Mouse (Mus musculus): ENCODE data around the gene F3.
"Not testable (repeated sequence)": the region's sequence is repeated elsewhere in the genome, so short reads cannot be mapped to it uniquely, and the experiment has no call there.

Gene F3

GRCm38 (mm10) chr3:121739489-121740213, 16.3 kb downstream of the F3 start:
- no peak for DNase-seq

- DNase-seq = not testable (repeated sequence)
Measured at GRCm38 (mm10) chr3:121741186-121741848, 18.0 kb downstream of the F3 start.

- DNase-seq = not testable (repeated sequence)
Measured at GRCm38 (mm10) chr3:121754319-121755090, 31.2 kb downstream of the F3 start.

GRCm38 (mm10) chr3:121755152-121755551, 31.8 kb downstream of the F3 start:
- DNase-seq = peak; percentile 15

- no peak for DNase-seq
Measured at GRCm38 (mm10) chr3:121758373-121758772, 35.0 kb downstream of the F3 start.

GRCm38 (mm10) chr3:121762056-121762852, 38.9 kb downstream of the F3 start:
- DNase-seq = no peak

- DNase-seq = no peak
Measured at GRCm38 (mm10) chr3:121766048-121766447, 42.7 kb downstream of the F3 start.

GRCm38 (mm10) chr3:121766818-121767217, 43.5 kb downstream of the F3 start:
- DNase-seq = no peak

GRCm38 (mm10) chr3:121768770-121769169, 45.4 kb downstream of the F3 start:
- DNase-seq = no peak

GRCm38 (mm10) chr3:121773336-121773735, 50.0 kb downstream of the F3 start:
- not testable (repeated sequence) for DNase-seq

GRCm38 (mm10) chr3:121777943-121778342, 54.6 kb downstream of the F3 start:
- DNase-seq = peak; percentile 58

- DNase-seq = no peak
Measured at GRCm38 (mm10) chr3:121783020-121783419, 59.7 kb downstream of the F3 start.
